Mouse (Mus musculus): ENCODE measurements around the gene Cd3g. TPM values are rescaled to one million over a fixed set of nuclear protein-coding genes. Genes with fewer than 3 reads are reported as not detected.

Cd3g gene
- total RNA-seq, 2 experiments from 2014 or later: 6.3 to 15.1 TPM

- peak; percentile 76 for ATAC-seq (replicated peaks; ENCODE audit: low FRiP score, poor library complexity, severe bottlenecking)
Observed at GRCm38 (mm10) chr9:44921123-44921468, 59.1 kb downstream of the Cd3g start.

- ATAC-seq (replicated peaks; ENCODE audit: low FRiP score, poor library complexity, severe bottlenecking): peak; percentile 85
Observed at GRCm38 (mm10) chr9:44920374-44921122, 59.7 kb downstream of the Cd3g start, which contains the start of gene Atp5l. Gene Atp5l (minus strand): TSS chr9:44920742.

- ATAC-seq (replicated peaks; ENCODE audit: low FRiP score, poor library complexity, severe bottlenecking): no peak
Observed at GRCm38 (mm10) chr9:44919606-44920005, 60.6 kb downstream of the Cd3g start.

Other genes starting within 250 kb of the Cd3g start
- gene Phldb1, start 245.2 kb downstream of the Cd3g start, total RNA-seq (2015; ENCODE audit: low replicate concordance): 3.8 TPM in 1 of 2 replicates, not detected in the other
- 0.26 and 4.4 TPM in 2 replicates for gene Phldb1, start 245.2 kb downstream of the Cd3g start, total RNA-seq (2017; ENCODE audit: low replicate concordance)
- 64.6 and 68.1 TPM in 2 replicates for gene Arcn1, start 212.6 kb downstream of the Cd3g start, total RNA-seq (2015; ENCODE audit: low replicate concordance)
- gene Arcn1, start 212.6 kb downstream of the Cd3g start, total RNA-seq (2017; ENCODE audit: low replicate concordance): 58.0 and 97.5 TPM in 2 replicates
- gene Ift46, start 212.5 kb downstream of the Cd3g start, total RNA-seq (2015; ENCODE audit: low replicate concordance): 15.1 and 18.4 TPM in 2 replicates
- 4.7 and 18.2 TPM in 2 replicates for gene Ift46, start 212.5 kb downstream of the Cd3g start, total RNA-seq (2017; ENCODE audit: low replicate concordance)
- gene Tmem25, start 181.1 kb downstream of the Cd3g start, total RNA-seq (2015; ENCODE audit: low replicate concordance): not detected in 2 replicates
- gene Tmem25, start 181.1 kb downstream of the Cd3g start, total RNA-seq (2017; ENCODE audit: low replicate concordance): not detected in 2 replicates
- not detected in 2 replicates for gene Ttc36, start 177.4 kb downstream of the Cd3g start, total RNA-seq (2015; ENCODE audit: low replicate concordance)
- not detected in 2 replicates for gene Ttc36, start 177.4 kb downstream of the Cd3g start, total RNA-seq (2017; ENCODE audit: low replicate concordance)
- 59.5 and 91.4 TPM in 2 replicates for gene Kmt2a, start 99.1 kb downstream of the Cd3g start, total RNA-seq (2015; ENCODE audit: low replicate concordance)
- gene Kmt2a, start 99.1 kb downstream of the Cd3g start, total RNA-seq (2017; ENCODE audit: low replicate concordance): 18.1 and 23.3 TPM in 2 replicates
- gene Atp5l, start 59.7 kb downstream of the Cd3g start, total RNA-seq (2015; ENCODE audit: low replicate concordance): 236 and 252 TPM in 2 replicates
- gene Atp5l, start 59.7 kb downstream of the Cd3g start, total RNA-seq (2017; ENCODE audit: low replicate concordance): 17.0 and 145 TPM in 2 replicates
- 41.1 and 41.8 TPM in 2 replicates for gene Ube4a, start 14.8 kb downstream of the Cd3g start, total RNA-seq (2015; ENCODE audit: low replicate concordance)
- gene Ube4a, start 14.8 kb downstream of the Cd3g start, total RNA-seq (2017; ENCODE audit: low replicate concordance): 33.1 and 35.5 TPM in 2 replicates
- gene Cd3d, start 1.4 kb upstream of the Cd3g start, total RNA-seq (2015; ENCODE audit: low replicate concordance): 2.5 and 2.9 TPM in 2 replicates
- 5.8 TPM in 1 of 2 replicates, not detected in the other for gene Cd3d, start 1.4 kb upstream of the Cd3g start, total RNA-seq (2017; ENCODE audit: low replicate concordance)
- 7.2 and 23.9 TPM in 2 replicates for gene Cd3e, start 29.2 kb upstream of the Cd3g start, total RNA-seq (2015; ENCODE audit: low replicate concordance)
- gene Cd3e, start 29.2 kb upstream of the Cd3g start, total RNA-seq (2017; ENCODE audit: low replicate concordance): 1.0 and 6.5 TPM in 2 replicates
- not detected in 2 replicates for gene Mpzl2, start 59.4 kb upstream of the Cd3g start, total RNA-seq (2015; ENCODE audit: low replicate concordance)
- not detected in 2 replicates for gene Mpzl2, start 59.4 kb upstream of the Cd3g start, total RNA-seq (2017; ENCODE audit: low replicate concordance)
- 1.7 TPM in 1 of 2 replicates, not detected in the other for gene Mpzl3, start 74.8 kb upstream of the Cd3g start, total RNA-seq (2015; ENCODE audit: low replicate concordance)
- gene Mpzl3, start 74.8 kb upstream of the Cd3g start, total RNA-seq (2017; ENCODE audit: low replicate concordance): not detected in 2 replicates
- 5.4 TPM in 1 of 2 replicates, not detected in the other for gene Jaml, start 98.8 kb upstream of the Cd3g start, total RNA-seq (2015; ENCODE audit: low replicate concordance)
- gene Jaml, start 98.8 kb upstream of the Cd3g start, total RNA-seq (2017; ENCODE audit: low replicate concordance): 3.5 and 5.7 TPM in 2 replicates
- gene Scn2b, start 137.4 kb upstream of the Cd3g start, total RNA-seq (2015; ENCODE audit: low replicate concordance): not detected in 2 replicates
- gene Scn2b, start 137.4 kb upstream of the Cd3g start, total RNA-seq (2017; ENCODE audit: low replicate concordance): under 0.01 TPM in 1 of 2 replicates, not detected in the other
- gene Scn4b, start 158.0 kb upstream of the Cd3g start, total RNA-seq (2015; ENCODE audit: low replicate concordance): not detected in 2 replicates
- gene Scn4b, start 158.0 kb upstream of the Cd3g start, total RNA-seq (2017; ENCODE audit: low replicate concordance): not detected in 2 replicates
- gene BC049352, start 201.6 kb upstream of the Cd3g start, total RNA-seq (2015; ENCODE audit: low replicate concordance): not detected in 2 replicates
- not detected in 2 replicates for gene BC049352, start 201.6 kb upstream of the Cd3g start, total RNA-seq (2017; ENCODE audit: low replicate concordance)
- gene Tmprss4, start 223.7 kb upstream of the Cd3g start, total RNA-seq (2015; ENCODE audit: low replicate concordance): not detected in 2 replicates
- not detected in 2 replicates for gene Tmprss4, start 223.7 kb upstream of the Cd3g start, total RNA-seq (2017; ENCODE audit: low replicate concordance)